Mouse (Mus musculus) left cerebral cortex, postnatal 4 days (tissue): ENCODE data around the gene Rtn4rl2. TPM values are rescaled to one million over a fixed set of nuclear protein-coding genes. Genes with fewer than 3 reads are reported as not detected.
A peak's percentile ranks its signal among the peaks of the same experiment; 100 is the strongest.

Experiments
- DNase-seq: peaks from one replicate; pipeline ENCODE4 v3.0.0-alpha.2; 2022
- intact Hi-C: fragments of 180-260 bp; cut with DNase I; formaldehyde crosslinking; loops from one replicate; pipeline ENCODE4 v1.15.1; 2025
- total RNA-seq, 2 experiments: library from RNA; stranded (reverse); gene quantifications; 2 replicates each; pipeline ENCODE4 v1.2.3; 2021

The Rtn4rl2 gene
- total RNA-seq, 2 experiments from 2014 or later, result 59.4 to 61.6 TPM

GRCm38 (mm10) chr2:84850407-84851129, 35.9 kb downstream of the Rtn4rl2 start:
- intact Hi-C loops, result no loop called here
- no peak for DNase-seq

DNA sequence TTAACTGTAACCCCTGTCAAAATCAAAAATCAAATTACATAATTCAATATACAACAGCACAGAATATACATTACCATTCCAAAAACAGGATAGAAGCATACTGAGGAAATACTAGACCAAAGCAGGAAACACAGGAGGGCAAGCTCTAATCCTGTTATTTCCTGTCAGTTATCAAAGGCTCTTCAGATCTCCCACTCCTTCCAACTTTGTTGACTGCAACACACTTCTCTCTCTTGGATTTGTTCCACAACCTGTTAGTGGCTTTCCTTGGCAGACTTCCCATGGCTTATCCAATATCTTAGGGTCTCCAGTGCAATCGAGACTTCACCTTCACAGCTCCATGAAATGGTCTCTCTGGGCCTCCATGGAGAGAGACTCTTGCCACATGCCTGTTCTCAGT, 41.3 kb downstream of the Rtn4rl2 start:
- DNase-seq, result no peak
- intact Hi-C loops, result no loop called here

GRCm38 (mm10) chr2:84843654-84844053, 42.9 kb downstream of the Rtn4rl2 start:
- intact Hi-C loops, result no loop called here
- no peak for DNase-seq

DNA sequence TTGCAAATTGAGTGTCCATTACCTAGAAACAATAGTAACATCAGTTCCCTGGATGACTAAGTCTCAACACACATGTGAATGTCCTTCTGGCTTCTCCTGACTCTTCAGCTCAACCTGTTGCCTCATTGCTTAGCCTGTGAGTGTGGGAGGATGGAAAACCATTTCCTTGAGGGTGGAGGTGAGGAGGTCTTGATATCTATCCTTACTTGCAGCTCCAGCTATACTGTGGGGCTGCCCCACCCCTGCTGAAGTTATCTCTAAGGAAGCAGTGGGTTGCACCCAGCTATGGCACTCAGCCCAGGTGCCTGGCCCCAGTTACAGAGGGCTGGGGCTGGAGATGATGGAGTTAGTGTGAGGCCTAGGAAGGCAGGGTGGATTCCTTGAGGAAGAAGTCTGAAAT, 44.6 kb downstream of the Rtn4rl2 start:
- no peak for DNase-seq
- intact Hi-C loops, result no loop called here

GRCm38 (mm10) chr2:84840748-84841563, 45.6 kb downstream of the Rtn4rl2 start:
- intact Hi-C loops, result no loop called here
- no peak for DNase-seq

DNA sequence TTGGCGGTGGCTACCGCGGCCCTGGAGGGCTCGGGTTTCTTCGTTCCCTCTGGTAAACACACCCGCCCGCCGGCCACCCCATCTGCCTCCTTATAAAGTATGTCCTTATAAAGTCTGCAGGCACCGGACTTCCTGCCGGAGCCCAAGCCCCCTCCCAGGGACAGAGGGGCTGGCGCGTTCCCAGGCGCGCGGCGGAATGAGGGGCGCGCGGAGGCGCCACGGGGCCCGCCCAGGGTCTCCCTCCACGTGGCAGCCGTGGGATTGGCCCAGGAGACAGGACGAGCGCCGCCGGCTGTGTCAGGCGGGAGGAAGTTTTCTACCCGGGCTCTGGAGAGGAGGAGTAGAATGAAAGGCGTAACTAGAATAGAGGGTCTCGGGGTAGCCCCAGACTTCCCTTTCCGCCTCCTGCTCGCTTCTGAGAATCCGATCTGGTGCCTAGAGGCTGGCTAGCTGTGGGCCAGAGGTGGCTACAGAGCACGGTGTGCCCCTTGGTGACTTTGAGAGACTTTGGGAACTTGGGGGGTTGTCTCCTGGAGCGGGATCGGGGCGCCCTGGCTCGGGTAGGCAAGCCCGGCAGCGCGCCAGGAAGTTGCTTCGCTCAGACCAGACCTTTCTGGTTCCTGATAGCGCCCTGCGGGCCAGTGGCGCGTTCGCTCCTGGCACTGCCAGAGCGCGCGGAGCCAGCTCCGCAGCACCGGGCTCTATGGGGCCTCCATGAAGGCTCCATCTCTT, 46.3 kb downstream of the Rtn4rl2 start:
- intact Hi-C loops, result no loop called here
- DNase-seq, result peak; percentile 67

- DNase-seq, result no peak
- intact Hi-C loops, result loop anchor here (10.0 kb wide), 1 partner anchor 196 kb away; the partner anchor contains the start of genes P2rx3 and Ssrp1
Measured at GRCm38 (mm10) chr2:84838993-84839980, 47.2 kb downstream of the Rtn4rl2 start.

DNA sequence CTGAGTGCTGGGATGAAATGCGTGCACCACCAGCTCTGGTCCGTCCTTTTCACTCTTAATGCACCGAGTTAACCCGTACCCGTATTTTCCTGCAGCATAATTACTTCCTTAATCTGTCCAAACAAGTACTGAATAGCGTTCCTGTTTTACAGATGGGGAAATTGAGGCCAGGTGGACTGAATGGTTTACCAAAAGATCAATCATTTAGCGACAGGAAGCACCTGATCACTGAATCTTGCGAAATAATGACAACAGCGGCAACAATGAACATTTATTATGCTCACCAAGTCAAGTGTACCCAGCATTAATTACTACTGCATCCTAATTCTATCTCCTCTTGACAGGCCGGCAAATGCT, 47.9 kb downstream of the Rtn4rl2 start, which contains the start of gene Slc43a1:
Slc43a1 (plus strand) TSS at position 258 of the 357 bp plus-strand sequence.
- no peak for DNase-seq
- intact Hi-C loops, result loop anchor here (10.0 kb wide), 1 partner anchor 196 kb away; the partner anchor contains the start of genes P2rx3 and Ssrp1

- intact Hi-C loops, result loop anchor here (10.0 kb wide), 1 partner anchor 197 kb away; the partner anchor contains the start of genes P2rx3 and Ssrp1
- no peak for DNase-seq
Measured at GRCm38 (mm10) chr2:84837817-84838592, 48.5 kb downstream of the Rtn4rl2 start.

DNA sequence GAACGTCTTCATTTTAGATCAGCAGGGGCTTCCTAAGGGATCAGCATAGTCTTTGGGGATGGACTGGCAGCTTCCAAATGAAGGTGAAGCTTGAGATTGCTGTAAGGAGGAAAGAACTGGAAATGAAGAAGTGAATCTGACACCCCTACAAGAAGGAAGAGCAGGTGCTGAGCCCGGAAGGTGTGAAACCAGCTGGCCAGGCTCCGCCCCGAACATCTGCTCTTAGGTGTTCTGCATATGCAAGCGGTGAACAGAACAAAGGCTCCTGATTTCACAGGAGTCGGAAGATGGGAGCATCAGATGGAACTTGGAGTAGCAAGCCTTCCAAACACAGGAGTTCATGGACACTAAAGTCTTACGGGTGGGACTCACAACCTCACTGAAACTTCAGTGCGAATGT, 49.4 kb downstream of the Rtn4rl2 start:
- intact Hi-C loops, result loop anchor here (10.0 kb wide), 1 partner anchor 198 kb away; the partner anchor contains the start of genes P2rx3 and Ssrp1

DNA sequence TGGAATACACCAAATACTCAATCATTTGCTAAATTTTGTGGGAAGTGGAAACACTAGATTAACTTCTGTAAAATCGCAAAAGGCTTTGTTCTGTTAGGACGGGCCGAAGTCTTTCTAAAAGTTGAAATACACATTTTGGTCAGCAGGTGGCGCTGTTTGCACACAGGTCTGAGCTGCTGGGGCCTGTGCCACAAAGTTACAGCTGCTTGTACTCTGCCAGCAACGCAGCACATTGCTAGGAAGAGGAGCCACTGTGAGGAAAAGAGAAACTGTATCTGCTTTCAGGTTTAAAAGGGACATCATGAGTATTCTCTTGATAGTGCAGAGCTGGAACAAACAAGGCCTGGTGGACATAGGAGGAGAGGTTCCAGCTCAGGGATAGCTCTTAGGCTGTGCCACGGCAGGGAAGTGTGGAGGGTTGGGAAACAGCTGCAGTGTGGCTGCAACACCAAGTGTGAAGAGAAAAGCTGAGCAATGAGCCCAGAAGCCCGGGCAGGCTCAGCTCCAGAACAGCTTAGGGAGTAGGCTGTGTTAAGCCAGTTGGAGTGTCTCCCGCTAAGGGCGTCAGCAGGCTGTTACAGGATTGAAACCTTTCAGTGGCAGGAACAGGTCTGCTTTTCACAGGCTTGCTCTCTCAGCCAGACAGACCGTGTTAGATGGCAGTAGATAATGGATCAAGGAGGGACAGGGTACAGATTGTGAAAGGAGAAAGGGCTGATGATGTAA, 54.7 kb downstream of the Rtn4rl2 start:
- intact Hi-C loops, result loop anchor here (5.0 to 10.0 kb wide), 2 partner anchors 55 to 203 kb away; partner anchors contain the start of genes P2rx3, Rtn4rl2 and Ssrp1
- DNase-seq, result peak; percentile 83

More for the DNA sequence above, 49.4 kb downstream of the Rtn4rl2 start:
- DNase-seq, result no peak

- peak; percentile 12 for DNase-seq
- intact Hi-C loops, result no loop called here
Measured at GRCm38 (mm10) chr2:84827283-84827920, 59.1 kb downstream of the Rtn4rl2 start.

DNA sequence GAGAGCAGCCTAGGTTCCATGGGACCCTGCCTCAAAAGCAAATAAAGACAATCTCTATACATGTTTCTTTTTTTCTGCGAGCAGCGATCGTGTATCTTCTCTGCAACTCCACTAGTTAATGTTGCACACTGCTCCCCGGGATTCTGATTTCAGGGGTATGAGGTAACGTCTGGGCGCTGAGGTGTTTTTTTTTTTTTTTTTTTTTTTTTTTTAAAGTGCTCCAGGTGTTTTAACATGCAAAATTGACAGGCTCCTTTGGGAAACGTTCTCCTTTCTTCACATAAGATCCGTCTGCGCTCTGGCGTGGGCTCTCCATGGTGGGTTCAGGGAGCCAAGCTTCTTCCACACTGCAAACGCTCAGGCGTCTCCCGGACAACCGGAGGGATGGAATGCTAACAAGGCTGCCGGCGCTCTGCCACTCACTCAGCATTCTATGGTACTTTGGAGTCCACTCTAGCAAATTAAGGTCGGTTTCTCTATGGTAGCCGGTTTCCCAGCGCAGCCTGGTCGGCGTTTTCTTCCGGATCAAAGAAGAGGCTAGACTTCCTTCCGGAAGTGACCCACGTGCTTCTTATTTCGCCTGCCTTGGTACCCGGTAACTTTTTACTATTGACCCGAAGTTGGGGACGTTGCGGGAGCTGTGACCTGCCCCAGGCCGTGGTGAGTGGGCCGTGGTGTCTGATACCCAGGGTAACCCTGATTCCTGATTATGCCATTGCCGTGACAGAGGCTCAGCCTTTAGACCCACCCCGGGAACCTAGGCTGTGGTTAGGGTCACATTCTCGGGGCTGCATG, 59.8 kb downstream of the Rtn4rl2 start, which contains the start of gene Timm10:
Timm10 (plus strand) TSS at position 510 of the 795 bp plus-strand sequence.
- intact Hi-C loops, result no loop called here
- DNase-seq, result peak; percentile 86

DNA sequence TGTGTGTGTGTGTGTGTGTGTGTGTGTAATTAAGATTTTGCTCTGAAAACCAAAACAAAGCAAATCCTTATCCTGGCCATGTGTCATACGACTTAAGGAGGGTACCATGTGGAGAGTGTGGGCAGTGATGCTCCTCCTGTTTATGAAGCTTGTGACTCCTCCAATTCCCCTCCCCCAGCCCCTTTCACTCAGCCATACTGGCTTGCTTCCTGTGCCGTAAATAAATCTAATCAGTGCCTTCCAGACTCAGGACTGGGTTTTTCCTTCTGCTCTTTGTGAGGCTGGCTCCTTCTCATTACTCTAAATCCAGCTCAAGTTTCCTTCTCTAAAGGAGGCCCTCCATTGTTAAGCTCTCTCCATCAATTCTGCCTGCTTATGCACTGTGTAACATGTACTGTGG, 63.3 kb downstream of the Rtn4rl2 start:
- intact Hi-C loops, result no loop called here
- DNase-seq, result no peak

- DNase-seq, result no peak
- intact Hi-C loops, result no loop called here
Measured at GRCm38 (mm10) chr2:84822552-84822951, 64.0 kb downstream of the Rtn4rl2 start, which contains the start of gene Smtnl1. TSS of gene Smtnl1 (minus strand) at chr2:84822652.
